Mouse (Mus musculus) 416B (cell line): ENCODE measurements at regions not wholly inside any gene's neighbourhood (a gene's known extent, or its start where the extent isn't known, plus 50 kb on each side); places are given as distances from the start of the nearest gene placed in this dataset.
"Not testable (repeated sequence)": the region's sequence is repeated elsewhere in the genome, so short reads cannot be mapped to it uniquely, and the experiment has no call there.

Experiments
- DNase-seq: peaks from one replicate; pipeline ENCODE4 v3.0.0; 2011; ENCODE audit warnings: low read depth

DNA sequence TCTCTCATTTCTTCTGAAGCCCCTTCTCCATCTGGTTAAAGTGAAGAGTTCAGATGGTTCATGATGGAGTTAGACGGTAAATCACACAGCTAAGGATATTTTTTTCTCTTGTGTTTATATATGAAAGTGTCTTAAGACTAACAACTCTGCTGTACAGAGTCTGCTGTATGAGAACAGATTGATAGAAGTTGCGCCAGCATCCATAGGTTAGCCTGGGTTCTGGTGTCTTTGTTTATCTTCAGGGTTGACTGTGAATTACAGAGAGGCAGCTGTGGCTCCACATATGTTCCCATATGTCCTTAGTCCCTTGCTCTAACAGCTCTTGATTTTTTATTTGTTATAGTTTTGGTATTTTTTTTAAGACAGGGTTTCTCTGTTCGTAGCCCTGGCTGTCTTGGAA, 334.9 kb upstream of the Api5 start:
- DNase-seq: no peak

DNA sequence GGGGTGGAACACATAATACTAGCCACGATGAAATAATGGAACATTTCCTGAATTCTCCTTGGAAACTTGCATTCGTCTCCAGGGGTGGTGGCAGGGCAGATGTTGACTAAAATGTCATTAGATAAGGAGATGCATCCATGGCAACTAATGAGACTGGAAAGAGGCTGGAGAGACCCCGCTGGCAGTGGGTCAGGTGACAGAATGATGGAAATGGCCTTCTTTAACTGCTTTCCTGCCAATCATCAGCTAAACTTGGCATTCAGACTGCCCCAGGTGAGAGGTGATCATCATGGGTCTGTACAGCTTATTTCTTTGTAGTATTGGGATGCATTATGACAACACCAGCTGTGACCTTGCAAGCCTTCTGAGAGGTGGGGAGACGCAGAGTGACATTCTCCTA, 334.3 kb upstream of the Api5 start:
- no peak for DNase-seq

- peak; percentile 6 for DNase-seq
These were observed 328.6 kb upstream of the Api5 start for GRCm38 (mm10) chr2:94766524-94766923.

- no peak for DNase-seq
These were observed 327.0 kb upstream of the Api5 start for GRCm38 (mm10) chr2:94764852-94765435.

- DNase-seq: no peak
These were observed 326.5 kb upstream of the Api5 start for GRCm38 (mm10) chr2:94764451-94764850.

GRCm38 (mm10) chr2:94748161-94748711, 310.3 kb upstream of the Api5 start:
- no peak for DNase-seq

DNA sequence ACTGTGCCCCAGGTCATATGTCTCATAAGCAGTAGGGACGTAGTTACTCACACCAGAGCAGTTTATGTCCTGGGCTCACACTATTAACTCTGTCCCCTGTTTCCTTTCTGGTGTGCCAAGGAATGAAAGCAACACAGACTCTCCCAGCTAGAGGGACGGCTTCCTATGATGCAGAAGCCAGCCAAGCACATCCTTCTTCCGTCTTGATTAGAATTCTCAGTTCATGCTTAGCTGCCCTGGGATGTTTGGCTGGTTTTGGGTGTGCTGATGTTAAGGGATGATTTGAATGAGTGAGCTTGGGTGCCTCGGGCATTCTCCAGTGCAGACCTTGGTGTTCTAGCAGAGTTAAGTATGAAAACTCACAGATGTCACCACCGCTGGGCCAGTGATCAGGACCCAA, 291.9 kb upstream of the Api5 start:
- no peak for DNase-seq

DNA sequence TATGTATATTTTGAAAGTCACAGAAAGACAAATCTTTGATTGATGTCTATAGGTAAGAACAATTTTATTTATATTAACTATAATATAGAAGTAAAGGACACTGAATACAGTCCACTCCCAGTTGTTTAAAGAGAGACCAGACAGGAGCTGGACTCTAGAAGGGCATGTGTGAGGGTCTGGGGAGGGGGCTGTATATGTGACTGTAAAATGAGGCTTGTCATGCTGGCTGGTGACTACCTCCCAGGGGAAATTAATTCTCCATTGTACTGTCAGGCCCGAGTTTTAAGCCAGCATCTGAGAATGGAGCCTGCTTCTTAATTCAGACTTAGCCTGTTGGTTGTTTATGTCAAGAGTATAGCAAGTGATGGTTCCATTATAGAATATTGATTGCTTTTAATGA, 261.4 kb upstream of the Api5 start:
- no peak for DNase-seq

GRCm38 (mm10) chr2:94695212-94695611, 257.3 kb upstream of the Api5 start:
- no peak for DNase-seq

DNA sequence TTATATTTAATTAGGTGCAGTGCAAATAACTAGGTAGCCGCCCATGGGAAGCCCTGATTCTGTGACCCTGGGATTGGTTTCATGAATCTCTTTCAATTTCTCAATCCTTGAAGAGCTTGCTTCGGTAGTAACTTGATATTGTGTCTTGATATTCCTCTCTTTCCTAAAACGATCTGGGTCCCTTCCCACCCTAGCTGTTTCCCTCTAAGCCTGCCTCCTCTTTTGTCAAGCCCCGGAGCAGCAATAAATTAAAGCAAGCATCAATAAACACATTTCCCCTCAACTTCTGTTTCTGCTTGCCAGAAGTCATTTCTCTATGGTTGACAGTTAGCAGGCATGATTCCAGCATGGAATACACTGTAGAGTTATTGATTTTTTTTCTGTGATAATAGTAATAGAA, 252.6 kb upstream of the Api5 start:
- no peak for DNase-seq

GRCm38 (mm10) chr2:94685619-94686018, 247.7 kb upstream of the Api5 start:
- not testable (repeated sequence) for DNase-seq

GRCm38 (mm10) chr2:94680096-94680765, 242.3 kb upstream of the Api5 start:
- DNase-seq: no peak

DNA sequence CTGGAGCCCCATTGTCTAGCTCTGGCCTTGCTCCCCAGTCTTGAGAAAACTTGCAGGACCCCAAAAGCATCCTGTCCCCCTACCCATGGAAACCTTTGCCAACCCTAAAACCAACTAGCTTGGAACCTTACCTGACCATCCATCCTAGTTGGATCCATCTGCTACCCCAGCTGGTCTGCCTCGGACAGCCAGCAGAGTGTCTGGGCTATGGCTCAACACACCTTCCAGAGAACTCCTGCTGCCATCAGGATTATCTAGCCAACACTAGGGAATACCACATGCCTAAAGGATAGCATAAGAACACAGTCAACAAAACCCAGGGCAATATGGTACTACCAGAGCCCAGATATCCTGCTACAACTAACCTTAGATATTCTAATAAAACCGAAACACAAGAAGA, 227.9 kb upstream of the Api5 start:
- DNase-seq: no peak

GRCm38 (mm10) chr2:94658426-94658825, 220.5 kb upstream of the Api5 start:
- DNase-seq: no peak
